Mouse (Mus musculus) limb, embryonic 11.5 days (tissue): Measurements from ENCODE around the gene Cenpu. TPM values are rescaled to one million over a fixed set of nuclear protein-coding genes. Genes with fewer than 3 reads are reported as not detected.

ENCODE experiments used
- ATAC-seq: fragments of 200-750 bp; cut with Nextera tagmentation; 2 replicates; pipeline ENCODE4 v1.8.0; 2017; ENCODE audit warnings: low read depth; ENCODE audit not compliant: insufficient number of reproducible peaks, low FRiP score, low TSS enrichment
- DNase-seq: peaks from one replicate; pipeline ENCODE4 v3.0.0-alpha.2; 2015; ENCODE audit warnings: low spot score
- H3K27ac ChIP-seq: fragments of 300-500 bp; sonication (generic); replicated peaks from 2 replicates; pipeline ENCODE4 v1.5.1; 2014; ENCODE audit warnings: low read depth, mild to moderate bottlenecking, low read length
- H3K27me3 ChIP-seq: fragments of 300-500 bp; sonication (generic); 2 replicates; pipeline ENCODE4 v1.6.1; 2014; ENCODE audit warnings: mild to moderate bottlenecking, low read length, mixed read lengths; ENCODE audit not compliant: control insufficient read depth, insufficient read depth
- H3K36me3 ChIP-seq: fragments of 300-500 bp; sonication (generic); 2 replicates; pipeline ENCODE4 v1.6.1; 2014; ENCODE audit warnings: mild to moderate bottlenecking, low read length, moderate library complexity, mixed read lengths; ENCODE audit not compliant: control insufficient read depth, insufficient read depth
- H3K4me1 ChIP-seq: fragments of 300-500 bp; sonication (generic); 2 replicates; pipeline ENCODE4 v1.6.1; 2014; ENCODE audit warnings: low read length, mixed read lengths; ENCODE audit not compliant: control insufficient read depth, insufficient read depth
- H3K4me2 ChIP-seq: fragments of 300-500 bp; sonication (generic); 2 replicates; pipeline ENCODE4 v1.6.1; 2014; ENCODE audit warnings: low read depth, mild to moderate bottlenecking, moderate library complexity; ENCODE audit not compliant: severe bottlenecking
- H3K4me3 ChIP-seq: fragments of 300-500 bp; sonication (generic); 2 replicates; pipeline ENCODE4 v1.5.1; 2014; ENCODE audit warnings: low read depth, low read length
- H3K9ac ChIP-seq: fragments of 300-500 bp; sonication (generic); 2 replicates; pipeline ENCODE4 v1.6.1; 2014; ENCODE audit warnings: mild to moderate bottlenecking, low read length
- H3K9me3 ChIP-seq: fragments of 300-500 bp; sonication (generic); 2 replicates; pipeline ENCODE4 v1.6.1; 2016; ENCODE audit warnings: low read length; ENCODE audit not compliant: control insufficient read depth
- WGBS: fragments of 180-500 bp; shearing (Covaris S2); extraction: QIAGEN DNeasy Blood & Tissue Kit; methylation state at CpG from one replicate; pipeline ENCODE4 v1.1.7; 2014; 5-methylcytosine and 5-hydroxymethylcytosine counted together
- polyA plus RNA-seq: library from polyadenylated mRNA; unstranded; fragments of >200 nt; fragmentation: Nextera tagmentation; extraction: Ambion mirVana; gene quantifications from 2 replicates; pipeline ENCODE4 v1.2.1, GENCODE M21; 2014

Gene Cenpu
- polyA plus RNA-seq, 1 experiment from 2014 or later: 27.9 TPM

DNA sequence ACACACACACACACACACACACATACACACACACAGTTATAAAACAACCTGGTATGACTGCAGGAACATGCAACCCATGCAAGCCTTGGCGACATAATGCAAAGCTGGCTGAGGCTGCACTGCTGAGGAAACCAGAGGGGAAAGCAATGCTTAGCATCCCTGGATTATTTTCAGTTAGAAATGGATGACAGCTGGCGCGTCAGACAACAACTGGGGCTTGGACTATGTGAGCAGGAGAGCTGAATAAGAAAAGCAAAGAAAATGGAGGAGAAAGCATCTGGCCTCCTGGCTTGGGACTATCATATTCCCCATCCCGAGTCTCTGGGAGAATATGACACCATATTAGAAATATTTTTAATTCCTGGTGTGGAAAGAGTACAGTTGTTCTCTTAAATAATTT is 61.1 kb downstream of the Cenpu start:
- H3K4me2 ChIP-seq: no peak overlapping the region

DNA sequence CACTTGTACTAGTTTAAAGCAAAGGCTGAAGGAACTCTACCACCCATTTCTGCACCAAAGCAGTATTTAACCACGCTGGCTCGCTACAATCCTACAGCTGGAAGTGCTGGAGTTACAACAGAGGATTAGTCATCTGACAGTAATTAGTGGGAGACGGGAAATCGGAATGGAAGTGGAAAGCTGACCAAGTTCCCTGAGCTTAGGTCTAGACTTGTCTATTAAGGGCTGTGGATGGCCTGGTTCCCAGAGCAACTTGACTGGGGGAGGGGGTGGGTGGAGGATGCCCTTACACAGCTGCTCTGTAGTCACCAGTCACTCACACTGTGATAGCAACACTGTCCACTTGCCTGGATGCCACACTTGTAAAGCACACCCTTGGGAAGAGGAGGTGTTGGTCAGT is 61.5 kb downstream of the Cenpu start:
- Histone ChIP-seq H3K4me2 (no peak overlapping the region), H3K4me3 (no peak overlapping the region), H3K36me3 (peaks cover 2% of the 10 kb centered on the region; the same call in 1 of the 2 replicates), H3K4me1 (no peaks in the 10 kb centered on the region), H3K9me3 (no peaks in the 10 kb centered on the region), H3K9ac (no peak overlapping the region), H3K27ac (no peak overlapping the region), H3K27me3 (no peaks in the 10 kb centered on the region)
- DNase-seq: no peak
- no peak for ATAC-seq
- 16% methylated on average over 4 of the region's 4 CpGs for WGBS

More for the DNA sequence above, 61.1 kb downstream of the Cenpu start:
- ATAC-seq (no peak), DNase-seq (no peak)
- no peak overlapping the region for H3K4me3 ChIP-seq
- no peak overlapping the region for H3K9ac ChIP-seq
- no peaks in the 10 kb centered on the region for H3K4me1 ChIP-seq
- H3K27me3 ChIP-seq: no peaks in the 10 kb centered on the region
- H3K9me3 ChIP-seq: no peaks in the 10 kb centered on the region
- WGBS: 77% methylated on average over 4 of the region's 4 CpGs
- peaks cover 4% of the 10 kb centered on the region; the same call in 1 of the 2 replicates for H3K36me3 ChIP-seq
- H3K27ac ChIP-seq: no peak overlapping the region

DNA sequence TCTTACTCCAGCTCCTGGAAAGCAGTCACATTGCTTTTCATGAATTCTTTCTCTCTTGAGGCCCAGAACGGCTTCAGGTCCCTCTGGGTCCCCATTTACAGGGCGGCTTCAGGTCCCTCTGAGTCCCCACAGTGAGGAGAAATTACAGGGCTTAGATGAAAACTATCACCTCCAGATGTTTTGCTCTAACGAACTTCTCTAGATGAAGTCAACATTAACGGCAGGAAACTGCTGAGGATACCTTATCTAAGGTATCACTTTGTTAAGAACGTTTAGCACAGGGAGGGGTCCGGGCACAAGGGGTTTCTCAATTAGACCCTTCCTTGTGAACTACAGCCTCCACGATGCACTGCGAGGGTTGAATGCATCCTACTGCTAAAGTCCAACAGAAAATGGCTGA is 64.1 kb downstream of the Cenpu start:
- Histone ChIP-seq H3K9ac (no peak overlapping the region), H3K9me3 (no peaks in the 10 kb centered on the region), H3K27ac (no peak overlapping the region), H3K4me1 (peaks cover 6% of the 10 kb centered on the region), H3K4me2 (peak overlapping the region; percentile 56; the same call in 1 of the 2 replicates), H3K36me3 (no peaks in the 10 kb centered on the region), H3K4me3 (no peak overlapping the region), H3K27me3 (no peaks in the 10 kb centered on the region)
- ATAC-seq (no peak), DNase-seq (no peak)
- 57% methylated on average over 8 of the region's 8 CpGs for WGBS

DNA sequence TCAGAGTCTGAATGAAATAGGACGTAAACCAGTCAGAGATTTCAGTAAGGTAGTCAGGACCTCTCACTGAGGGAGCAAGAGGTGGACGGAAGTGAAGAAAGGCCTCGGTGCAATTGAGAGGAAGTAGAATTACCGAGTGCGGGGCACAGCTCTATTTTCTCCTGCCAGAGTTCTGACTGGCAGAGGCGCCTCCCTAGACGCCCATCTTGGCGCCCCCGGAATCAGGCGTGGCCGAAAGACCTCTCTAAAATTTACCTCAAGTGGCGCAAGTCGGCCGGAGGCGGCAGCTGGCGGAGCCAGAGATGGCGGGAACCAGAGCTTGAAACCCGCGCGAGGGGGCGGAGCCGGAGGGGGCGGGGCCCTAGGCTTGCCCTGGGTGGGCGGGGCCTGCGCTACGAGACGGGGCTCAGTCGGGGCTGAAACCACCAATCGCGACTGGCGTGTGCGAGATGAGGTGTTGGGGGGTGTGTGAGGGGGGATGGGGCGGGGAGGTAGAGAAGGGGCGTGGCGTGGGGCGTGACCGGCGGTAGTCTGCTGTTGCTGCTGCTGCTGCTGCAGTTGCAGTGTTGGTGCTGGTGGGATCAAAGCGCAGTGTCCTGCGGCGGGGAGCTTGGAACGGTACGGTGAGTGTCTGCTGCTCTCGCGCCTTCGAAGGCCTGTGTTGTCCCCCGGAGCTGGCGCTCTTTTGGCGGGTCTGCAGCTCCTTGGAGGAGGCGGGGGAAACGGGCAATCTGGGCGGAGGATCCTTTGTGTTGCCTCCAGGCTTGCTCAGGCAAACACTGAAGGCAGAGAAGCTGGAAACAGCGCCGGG is 65.3 kb downstream of the Cenpu start, which contains the start of the genes Primpol and Casp3:
TSS of gene Primpol (minus strand) at position 334 of the 811 bp plus-strand sequence.
TSS of gene Casp3 (plus strand) at position 413 of the 811 bp plus-strand sequence.
- H3K9me3 ChIP-seq: no peaks in the 10 kb centered on the region
- under 1% methylated on average over 53 of the region's 54 CpGs for WGBS

DNA sequence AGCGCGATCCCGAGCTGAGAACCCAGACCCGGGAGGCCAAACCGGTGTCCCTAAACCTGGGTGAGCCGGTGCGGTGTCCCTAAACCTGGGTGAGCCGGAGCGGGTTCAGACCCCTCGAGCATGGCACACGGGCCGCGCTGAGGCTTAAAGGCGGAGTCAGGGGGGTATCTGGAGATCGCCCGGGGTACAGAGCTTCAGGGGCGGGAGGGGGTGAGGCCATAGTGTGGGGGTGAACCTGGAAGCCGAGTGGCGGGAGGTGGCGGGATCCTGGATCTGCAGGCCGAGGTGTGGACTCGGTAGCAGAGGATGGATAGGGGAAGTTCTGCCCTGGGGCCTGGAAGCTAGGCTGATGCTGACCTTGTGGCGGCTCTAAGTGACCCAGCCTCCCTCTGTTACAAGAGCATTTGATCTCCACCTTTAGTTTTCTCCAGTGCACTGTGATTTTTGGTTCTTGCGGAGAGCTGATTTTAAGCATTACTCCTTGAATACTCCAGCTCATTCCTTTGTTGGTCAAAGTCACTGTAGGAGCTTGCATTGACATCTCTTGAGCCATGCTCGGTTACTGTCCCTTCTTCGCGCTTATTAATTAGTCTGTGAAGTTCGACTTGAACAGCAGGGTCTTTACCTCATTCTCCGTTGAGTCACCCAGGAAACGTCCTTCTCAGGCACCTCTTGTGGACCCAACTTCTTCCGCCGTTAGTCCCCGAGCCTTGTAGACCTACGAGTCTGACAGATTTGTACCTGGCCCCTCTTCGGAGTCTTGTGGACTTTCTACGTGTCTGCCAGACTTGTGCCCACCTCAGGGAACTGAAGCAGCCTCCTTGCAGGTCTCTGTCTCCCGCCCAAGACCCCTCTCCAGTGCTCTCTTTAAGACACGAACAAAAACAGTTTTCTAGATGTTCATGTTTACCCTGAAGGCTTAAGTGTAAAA is 66.1 kb downstream of the Cenpu start:
- DNase-seq: peak; percentile 38
- Histone ChIP-seq H3K4me1 (peaks cover 6% of the 10 kb centered on the region), H3K4me2 (peak overlapping the region; percentile 56), H3K9ac (peak overlapping the region; percentile 90), H3K27me3 (no peaks in the 10 kb centered on the region), H3K36me3 (no peaks in the 10 kb centered on the region), H3K27ac (peak overlapping the region; percentile 72), H3K4me3 (peak overlapping the region; percentile 76), H3K9me3 (no peaks in the 10 kb centered on the region)
- ATAC-seq: peak; percentile 42
- WGBS: under 1% methylated on average over 38 of the region's 38 CpGs

More for the DNA sequence above, 65.3 kb downstream of the Cenpu start, which contains the start of the genes Primpol and Casp3:
- Histone ChIP-seq H3K9ac (peak within 1 kb of the TSS; percentile 90), H3K4me2 (peak within 1 kb of the TSS; percentile 56), H3K4me3 (peak within 1 kb of the TSS; percentile 76), H3K36me3 (no peaks in the 10 kb centered on the region), H3K27ac (peak within 1 kb of the TSS; percentile 72), H3K4me1 (peaks cover 6% of the 10 kb centered on the region), H3K27me3 (no peaks in the 10 kb centered on the region)
- DNase-seq: peak; percentile 99
- peak; percentile 96 for ATAC-seq

DNA sequence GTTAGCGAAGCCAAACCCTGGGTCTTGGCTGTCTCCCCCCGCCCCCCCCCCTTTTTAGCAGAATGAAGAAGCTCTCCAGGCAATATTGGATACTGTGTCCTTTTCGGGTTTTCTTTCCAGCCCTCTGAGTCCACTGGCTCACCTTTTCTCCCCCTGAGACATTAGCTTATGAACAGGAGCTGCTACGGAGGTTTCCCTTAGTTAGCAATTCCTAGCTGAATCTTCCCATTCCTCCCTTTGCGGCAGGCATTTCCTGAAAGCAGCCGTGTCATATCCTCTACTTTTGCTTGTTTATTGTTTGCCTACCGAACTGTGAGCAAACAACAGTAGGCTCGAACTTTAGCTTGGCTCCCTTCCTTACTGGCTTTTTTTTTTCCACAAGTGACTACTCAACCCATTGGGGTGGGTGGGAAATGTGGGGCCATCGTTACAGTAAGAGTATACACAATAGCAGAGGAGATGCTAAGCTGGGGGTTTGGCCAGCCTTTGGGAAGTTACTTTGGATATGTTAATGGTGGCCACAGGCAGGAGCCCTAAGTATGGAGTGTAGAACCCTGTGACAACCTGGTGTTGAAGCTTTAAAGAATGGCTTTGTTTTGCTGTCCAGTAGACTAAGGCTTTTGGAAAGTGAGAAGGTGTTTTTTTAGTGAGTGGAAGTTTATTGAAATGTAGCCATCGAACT is 67.0 kb downstream of the Cenpu start:
- Histone ChIP-seq H3K9ac (peak overlapping the region; percentile 90), H3K4me2 (peak overlapping the region; percentile 56), H3K4me1 (peaks cover 6% of the 10 kb centered on the region), H3K9me3 (no peaks in the 10 kb centered on the region), H3K4me3 (peak overlapping the region; percentile 76), H3K27me3 (no peaks in the 10 kb centered on the region), H3K27ac (no peak overlapping the region), H3K36me3 (no peaks in the 10 kb centered on the region)
- no peak for ATAC-seq
- DNase-seq: no peak
- WGBS: 2% methylated on average over 10 of the region's 10 CpGs

DNA sequence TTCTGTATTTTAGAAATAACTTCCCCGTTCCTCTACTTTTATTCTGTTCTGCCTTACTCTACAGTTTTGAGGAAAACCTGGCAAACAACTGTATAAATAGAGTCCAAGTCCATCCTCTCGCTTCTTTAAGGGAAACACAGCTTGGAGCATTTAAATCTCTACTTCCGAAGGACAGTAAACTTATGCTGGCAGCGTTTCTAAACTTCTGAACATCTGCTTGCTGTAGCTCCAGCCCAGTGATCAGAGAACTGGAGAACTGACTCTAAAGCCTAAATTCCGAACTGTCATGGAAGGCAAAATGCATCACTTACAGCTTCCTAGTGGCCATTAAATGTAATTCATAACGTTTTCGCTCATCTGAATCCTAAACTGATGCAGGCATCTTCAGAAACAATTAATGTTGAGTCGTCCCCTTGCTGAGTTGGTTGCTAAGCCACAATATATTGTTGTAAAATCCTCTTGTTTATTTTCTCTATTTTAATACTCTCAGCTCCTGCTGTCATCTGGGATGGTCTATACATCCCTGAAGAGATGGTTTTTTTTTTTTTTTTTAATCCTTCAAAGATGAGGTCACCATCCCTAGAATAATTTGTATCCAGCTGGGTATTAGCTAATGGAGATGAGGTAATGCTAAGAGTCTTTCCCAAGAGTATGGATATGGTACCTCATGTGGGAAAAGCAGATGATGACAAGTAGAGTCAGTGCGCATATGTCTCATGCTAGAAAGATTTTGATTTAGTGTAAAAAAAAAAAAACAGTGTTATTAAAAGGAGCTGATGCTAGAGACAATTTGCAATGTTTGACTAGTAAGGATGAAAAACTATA is 70.8 kb downstream of the Cenpu start:
- 92% methylated on average over 9 of the region's 9 CpGs for WGBS
- H3K4me3 ChIP-seq: no peak overlapping the region
- H3K4me1 ChIP-seq: peaks cover 8% of the 10 kb centered on the region
- no peak overlapping the region for H3K27ac ChIP-seq
- H3K36me3 ChIP-seq: no peaks in the 10 kb centered on the region
- no peak overlapping the region for H3K9ac ChIP-seq
- no peak overlapping the region for H3K4me2 ChIP-seq
- no peaks in the 10 kb centered on the region for H3K9me3 ChIP-seq
- DNase-seq (no peak), ATAC-seq (no peak)
- no peaks in the 10 kb centered on the region for H3K27me3 ChIP-seq
